In genomic region chr12:71615383-71615782, GRCm38 (mm10) we compare ENCODE assay signal across 26 mouse cellular contexts.
"Had no signal": no experiment of that assay in that cellular context is flagged by ENCODE, and none has a peak within 500 bp of the region (broad histone marks: within the 10 kb centered on the region; RNA-seq: fewer than 3 reads in every experiment).

No protein-coding gene starts in this region.

- ATAC-seq: hindbrain, postnatal 0 days; intestine, embryonic 16.5 days; liver, embryonic 12.5 days had no signal

- H3K9ac ChIP-seq: heart, embryonic 13.5 days; heart, embryonic 15.5 days; hindbrain, embryonic 13.5 days; hindbrain, embryonic 15.5 days; kidney, embryonic 15.5 days; limb, embryonic 13.5 days; limb, embryonic 15.5 days; liver, embryonic 12.5 days; liver, embryonic 14.5 days had no signal

- H3K4me3 ChIP-seq: heart, embryonic 13.5 days; heart, embryonic 15.5 days; hindbrain, embryonic 13.5 days; hindbrain, embryonic 15.5 days; kidney, embryonic 15.5 days; limb, embryonic 13.5 days; limb, embryonic 15.5 days; liver, embryonic 12.5 days had no signal

- H3K36me3 ChIP-seq: heart, embryonic 13.5 days; heart, embryonic 15.5 days; hindbrain, embryonic 13.5 days; hindbrain, embryonic 15.5 days; kidney, embryonic 15.5 days; limb, embryonic 13.5 days; limb, embryonic 15.5 days; liver, embryonic 12.5 days had no signal

- DNase-seq: gastrocnemius, postnatal 10 days; gastrocnemius, postnatal 36 days; heart, adult 18-20 months; heart, postnatal 14 days; heart, postnatal 36 days; kidney, adult 11 months; kidney, adult 2 months; kidney, adult 9 months; kidney, postnatal 14 days; kidney, postnatal 36 days; layer of hippocampus, adult 9-11 months; layer of hippocampus, postnatal 36 days; left cerebral cortex, postnatal 4 days had no signal

- H3K27me3 ChIP-seq: heart, embryonic 13.5 days; heart, embryonic 15.5 days; hindbrain, embryonic 13.5 days; hindbrain, embryonic 15.5 days; kidney, embryonic 15.5 days; limb, embryonic 13.5 days; limb, embryonic 15.5 days; liver, embryonic 12.5 days had no signal

- H3K4me1 ChIP-seq: hindbrain, embryonic 13.5 days; hindbrain, embryonic 15.5 days; limb, embryonic 15.5 days; liver, embryonic 12.5 days had no signal

- H3K27ac ChIP-seq: heart, embryonic 15.5 days; hindbrain, embryonic 13.5 days; hindbrain, embryonic 15.5 days; hindbrain, postnatal 0 days; kidney, postnatal 0 days; limb, embryonic 13.5 days; limb, embryonic 15.5 days; liver, embryonic 12.5 days; liver, embryonic 14.5 days had no signal

- H3K4me2 ChIP-seq: heart, embryonic 11.5 days; heart, embryonic 13.5 days; heart, embryonic 15.5 days; hindbrain, embryonic 13.5 days; hindbrain, embryonic 15.5 days; kidney, embryonic 15.5 days; limb, embryonic 13.5 days; limb, embryonic 15.5 days; liver, embryonic 12.5 days had no signal

- H3K9me3 ChIP-seq: heart, embryonic 13.5 days; heart, embryonic 15.5 days; hindbrain, embryonic 13.5 days; hindbrain, embryonic 15.5 days; kidney, embryonic 15.5 days; limb, embryonic 15.5 days; liver, embryonic 12.5 days had no signal
